Mouse (Mus musculus) olfactory bulb, adult 2 months (tissue): ENCODE measurements at regions not wholly inside any gene's neighbourhood (a gene's known extent, or its start where the extent isn't known, plus 50 kb on each side); places are given as distances from the start of the nearest gene placed in this dataset.

Source experiments
- H3K27ac ChIP-seq: fragments of 200-500 bp; 2 replicates; pipeline ENCODE4 v1.5.1; 2012; ENCODE audit warnings: low read depth, low read length; ENCODE audit not compliant: insufficient read depth
- H3K4me1 ChIP-seq: fragments of 200-500 bp; 2 replicates; pipeline ENCODE4 v1.6.1; 2012; ENCODE audit warnings: low read length; ENCODE audit not compliant: control insufficient read depth, insufficient read depth
- H3K4me3 ChIP-seq: fragments of 200-500 bp; 2 replicates; pipeline ENCODE4 v1.5.1; 2012; ENCODE audit warnings: mild to moderate bottlenecking, low read depth, low read length, moderate library complexity; ENCODE audit not compliant: insufficient read depth
- CTCF ChIP-seq: fragments of 200-500 bp; IDR thresholded peaks from 2 replicates; pipeline ENCODE4 v1.5.1; 2012; ENCODE audit warnings: low read depth, mild to moderate bottlenecking, low read length, moderate library complexity; ENCODE audit not compliant: insufficient read depth
- POLR2A ChIP-seq: fragments of 200-500 bp; IDR thresholded peaks from 2 replicates; pipeline ENCODE4 v1.6.1; 2012; ENCODE audit warnings: mild to moderate bottlenecking, low read depth, low read length, moderate library complexity; ENCODE audit not compliant: insufficient read depth
- WGBS: fragments of 180-500 bp; shearing (Covaris S2); methylation state at CpG from one replicate; pipeline ENCODE4 v1.1.7; 2018; 5-methylcytosine and 5-hydroxymethylcytosine counted together

- 97% methylated on average over 3 of the region's 3 CpGs for WGBS
- TF ChIP-seq CTCF (no peak), POLR2A (no peak)
- H3K27ac ChIP-seq = no peak overlapping the region
- no peak overlapping the region for H3K4me3 ChIP-seq
- H3K4me1 ChIP-seq = no peaks in the 10 kb centered on the region
These were observed 112.1 kb downstream of the Sp3 start for GRCm38 (mm10) chr2:72868173-72868572.

GRCm38 (mm10) chr2:72871836-72872235 lies 108.4 kb downstream of the Sp3 start:
- no peak for TF ChIP-seq POLR2A
- TF ChIP-seq CTCF = no peak
- Histone ChIP-seq H3K4me3 (no peak overlapping the region), H3K4me1 (no peaks in the 10 kb centered on the region), H3K27ac (no peak overlapping the region)
- 54% methylated on average over 5 of the region's 5 CpGs for WGBS

GRCm38 (mm10) chr2:72873948-72874347 lies 106.3 kb downstream of the Sp3 start:
- Histone ChIP-seq H3K4me1 (no peaks in the 10 kb centered on the region), H3K27ac (no peak overlapping the region), H3K4me3 (no peak overlapping the region)
- TF ChIP-seq CTCF (no peak), POLR2A (no peak)
- 84% methylated on average over 10 of the region's 10 CpGs for WGBS

GRCm38 (mm10) chr2:72874533-72874932 lies 105.7 kb downstream of the Sp3 start:
- TF ChIP-seq POLR2A = no peak
- TF ChIP-seq CTCF = no peak
- no peak overlapping the region for H3K4me3 ChIP-seq
- no peaks in the 10 kb centered on the region for H3K4me1 ChIP-seq
- WGBS = 88% methylated on average over 12 of the region's 12 CpGs
- H3K27ac ChIP-seq = no peak overlapping the region

- 87% methylated on average over 2 of the region's 2 CpGs for WGBS
- Histone ChIP-seq H3K4me3 (no peak overlapping the region), H3K4me1 (no peaks in the 10 kb centered on the region), H3K27ac (no peak overlapping the region)
- TF ChIP-seq POLR2A (no peak), CTCF (no peak)
These were observed 104.6 kb downstream of the Sp3 start for GRCm38 (mm10) chr2:72875677-72876076.

GRCm38 (mm10) chr2:72880016-72880415 lies 100.2 kb downstream of the Sp3 start:
- TF ChIP-seq POLR2A (no peak), CTCF (no peak)
- H3K4me3 ChIP-seq = no peak overlapping the region
- 96% methylated on average over 2 of the region's 2 CpGs for WGBS
- no peaks in the 10 kb centered on the region for H3K4me1 ChIP-seq
- H3K27ac ChIP-seq = no peak overlapping the region

- 83% methylated on average over 2 of the region's 2 CpGs for WGBS
- Histone ChIP-seq H3K27ac (no peak overlapping the region), H3K4me3 (no peak overlapping the region), H3K4me1 (no peaks in the 10 kb centered on the region)
- TF ChIP-seq CTCF (no peak), POLR2A (no peak)
These were observed 98.7 kb downstream of the Sp3 start for GRCm38 (mm10) chr2:72881554-72881953.

GRCm38 (mm10) chr2:72886250-72886649 lies 94.0 kb downstream of the Sp3 start:
- TF ChIP-seq POLR2A = no peak
- TF ChIP-seq CTCF = no peak
- H3K4me1 ChIP-seq = no peaks in the 10 kb centered on the region
- WGBS = 84% methylated on average over 2 of the region's 2 CpGs

More at GRCm38 (mm10) chr2:72886250-72886649, 94.0 kb downstream of the Sp3 start:
- Histone ChIP-seq H3K4me3 (no peak overlapping the region), H3K27ac (no peak overlapping the region)
